Mouse (Mus musculus) gastrocnemius, postnatal 14 days (tissue): Measurements from ENCODE around the gene Zfhx2. TPM values are rescaled to one million over a fixed set of nuclear protein-coding genes. Genes with fewer than 3 reads are reported as not detected.
A peak's percentile ranks its signal among the peaks of the same experiment; 100 is the strongest.
"Not testable (repeated sequence)": the region's sequence is repeated elsewhere in the genome, so short reads cannot be mapped to it uniquely, and the experiment has no call there.

Experiments
- DNase-seq: peaks from one replicate; pipeline ENCODE4 v3.0.0; 2021; ENCODE audit warnings: mixed read lengths
- intact Hi-C: fragments of 180-260 bp; cut with DNase I; formaldehyde crosslinking; loops from one replicate; pipeline ENCODE4 v1.15.1; 2025; ENCODE audit warnings: low total_unique reads
- total RNA-seq, 2 experiments: library from RNA; stranded (reverse); gene quantifications; 2 replicates each; pipeline ENCODE4 v1.2.3; 2021

The Zfhx2 gene
- total RNA-seq, 2 experiments from 2014 or later, result 2.6 to 3.1 TPM

GRCm38 (mm10) chr14:55059009-55059408, 33.1 kb downstream of the Zfhx2 start:
- intact Hi-C loops, result no loop called here
- no peak for DNase-seq

GRCm38 (mm10) chr14:55055167-55055834, 36.8 kb downstream of the Zfhx2 start:
- intact Hi-C loops, result no loop called here
- peak; percentile 46 for DNase-seq

- no peak for DNase-seq
- intact Hi-C loops, result no loop called here
Observed at GRCm38 (mm10) chr14:55054191-55054749, 37.9 kb downstream of the Zfhx2 start.

GRCm38 (mm10) chr14:55053708-55054190, 38.4 kb downstream of the Zfhx2 start:
- DNase-seq, result peak; percentile 61
- intact Hi-C loops, result no loop called here

GRCm38 (mm10) chr14:55053050-55053449, 39.1 kb downstream of the Zfhx2 start:
- intact Hi-C loops, result no loop called here
- no peak for DNase-seq

- intact Hi-C loops, result no loop called here
- no peak for DNase-seq
Observed at GRCm38 (mm10) chr14:55052496-55052895, 39.6 kb downstream of the Zfhx2 start.

GRCm38 (mm10) chr14:55047971-55048531, 44.1 kb downstream of the Zfhx2 start:
- intact Hi-C loops, result no loop called here

GRCm38 (mm10) chr14:55043694-55044093, 48.4 kb downstream of the Zfhx2 start:
- intact Hi-C loops, DNase-seq: not testable (repeated sequence)

More at GRCm38 (mm10) chr14:55047971-55048531, 44.1 kb downstream of the Zfhx2 start:
- no peak for DNase-seq

GRCm38 (mm10) chr14:55032695-55033225, 59.4 kb downstream of the Zfhx2 start:
- no peak for DNase-seq
- intact Hi-C loops, result no loop called here

GRCm38 (mm10) chr14:55029034-55029698, 63.0 kb downstream of the Zfhx2 start:
- no peak for DNase-seq
- intact Hi-C loops, result loop anchor here (5.0 kb wide), 1 partner anchor 73 kb away; no protein-coding TSS in a partner anchor

GRCm38 (mm10) chr14:55028333-55028835, 63.7 kb downstream of the Zfhx2 start:
- intact Hi-C loops, result loop anchor here (5.0 kb wide), 1 partner anchor 74 kb away; no protein-coding TSS in a partner anchor
- DNase-seq, result no peak

GRCm38 (mm10) chr14:55027653-55028052, 64.5 kb downstream of the Zfhx2 start:
- DNase-seq, result no peak

GRCm38 (mm10) chr14:55027251-55027650, 64.9 kb downstream of the Zfhx2 start:
- DNase-seq, result no peak
- intact Hi-C loops, result loop anchor here (2.0 to 5.0 kb wide), 2 partner anchors 52 to 75 kb away; no protein-coding TSS in a partner anchor

More at GRCm38 (mm10) chr14:55027653-55028052, 64.5 kb downstream of the Zfhx2 start:
- intact Hi-C loops, result loop anchor here (2.0 to 5.0 kb wide), 2 partner anchors 51 to 75 kb away; no protein-coding TSS in a partner anchor

- intact Hi-C loops, result loop anchor here (5.0 kb wide), 1 partner anchor 77 kb away; no protein-coding TSS in a partner anchor
- no peak for DNase-seq
Observed at GRCm38 (mm10) chr14:55025527-55025926, 66.6 kb downstream of the Zfhx2 start.

- intact Hi-C loops, result no loop called here
Observed at GRCm38 (mm10) chr14:55024236-55024635, 67.9 kb downstream of the Zfhx2 start.

GRCm38 (mm10) chr14:55023011-55023410, 69.1 kb downstream of the Zfhx2 start:
- DNase-seq, result no peak
- intact Hi-C loops, result no loop called here

More at GRCm38 (mm10) chr14:55024236-55024635, 67.9 kb downstream of the Zfhx2 start:
- peak; percentile 52 for DNase-seq

- no peak for DNase-seq
- intact Hi-C loops, result no loop called here
Observed at GRCm38 (mm10) chr14:55020394-55020793, 71.7 kb downstream of the Zfhx2 start.

- intact Hi-C loops, result no loop called here
- DNase-seq, result no peak
Observed at GRCm38 (mm10) chr14:55016876-55017275, 75.2 kb downstream of the Zfhx2 start.

- intact Hi-C loops, result no loop called here
- DNase-seq, result no peak
Observed at GRCm38 (mm10) chr14:55015767-55016111, 76.4 kb downstream of the Zfhx2 start.
